Mouse (Mus musculus): Measurements from ENCODE around the gene Kmt2e.

GRCm38 (mm10) chr5:23394366-23395145 lies 39.7 kb upstream of the Kmt2e start:
- TF ChIP-seq CTCF (IDR thresholded peaks at IDR 0.05; ENCODE audit: insufficient read depth, low read depth, low read length) (no peak), POLR2A (IDR thresholded peaks at IDR 0.05; ENCODE audit: insufficient read depth, low read depth, low read length) (no peak)

All from olfactory bulb, adult 2 months (tissue).